Mouse (Mus musculus): Measurements from ENCODE around the gene Sp110. TPM values are rescaled to one million over a fixed set of nuclear protein-coding genes. Genes with fewer than 3 reads are reported as not detected.
"Not testable (repeated sequence)": the region's sequence is repeated elsewhere in the genome, so short reads cannot be mapped to it uniquely, and the experiment has no call there.

The Sp110 gene
- total and polyA plus RNA-seq, 2 experiments from 2014 or later = 0.68 to 1.0 TPM

DNA sequence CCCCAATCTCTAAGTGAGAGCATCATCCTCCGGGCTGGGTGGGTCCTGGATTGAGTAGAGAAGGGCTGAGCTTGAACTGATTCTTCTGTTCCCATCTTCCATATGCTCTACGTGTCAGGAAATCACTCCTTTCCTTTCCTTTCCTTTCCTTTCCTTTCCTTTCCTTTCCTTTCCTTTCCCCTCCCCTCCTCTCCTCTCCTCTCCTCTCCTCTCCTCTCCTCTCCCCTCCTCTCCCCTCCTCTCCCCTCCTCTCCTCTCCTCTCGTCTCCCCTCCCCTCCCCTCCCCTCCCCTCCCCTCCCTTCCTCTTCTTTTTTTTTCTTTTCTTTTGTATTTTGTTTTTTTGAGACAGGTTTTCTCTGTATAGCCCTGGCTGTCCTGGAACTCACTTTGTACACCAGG is 23.2 kb downstream of the Sp110 start, which contains the start of gene G530012D18Rik:
G530012D18Rik (plus strand) TSS at position 301 of the 400 bp plus-strand sequence.
- H3K4me1 ChIP-seq (ENCODE audit: insufficient read depth, low read length); H3K4me2 ChIP-seq (ENCODE audit: low read depth, low read length); H3K9me3 ChIP-seq (ENCODE audit: low read length); ATAC-seq; H3K36me3 ChIP-seq (ENCODE audit: insufficient read depth, low read length); H3K4me3 ChIP-seq (ENCODE audit: low read length); H3K9ac ChIP-seq (replicated peaks; ENCODE audit: low read length); H3K27ac ChIP-seq; H3K27me3 ChIP-seq (ENCODE audit: insufficient read depth, low read length); DNase-seq (ENCODE audit: low spot score): not testable (repeated sequence)
- WGBS = 67% methylated on average over 2 of the region's 3 CpGs

DNA sequence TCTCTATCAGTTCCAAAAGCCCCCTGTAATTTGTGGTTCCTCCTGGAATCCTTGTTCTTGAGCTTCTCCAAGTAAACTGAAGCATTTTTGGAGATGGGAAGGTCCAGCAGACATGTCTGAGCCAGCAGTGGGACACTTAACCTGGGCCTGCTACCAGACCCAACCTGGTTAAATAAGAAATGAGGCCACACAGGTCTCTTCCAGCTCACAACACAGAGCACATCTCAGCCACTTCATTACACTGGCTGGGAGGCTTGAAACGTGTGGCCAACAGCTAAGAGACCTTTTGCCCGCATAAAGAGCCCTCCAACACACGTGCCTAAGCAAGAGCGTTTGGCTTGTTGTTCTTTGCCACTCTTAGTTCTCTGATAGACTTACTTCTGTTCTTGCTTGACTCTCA is 25.1 kb downstream of the Sp110 start:
- H3K4me2 ChIP-seq (ENCODE audit: low read depth, low read length); H3K9ac ChIP-seq (replicated peaks; ENCODE audit: low read length); ATAC-seq; H3K4me3 ChIP-seq (ENCODE audit: low read length); H3K4me1 ChIP-seq (ENCODE audit: insufficient read depth, low read length); H3K27me3 ChIP-seq (ENCODE audit: insufficient read depth, low read length); H3K27ac ChIP-seq; H3K36me3 ChIP-seq (ENCODE audit: insufficient read depth, low read length); DNase-seq (ENCODE audit: low spot score); H3K9me3 ChIP-seq (ENCODE audit: low read length): not testable (repeated sequence)
- WGBS = 66% methylated on average over 4 of the region's 4 CpGs

DNA sequence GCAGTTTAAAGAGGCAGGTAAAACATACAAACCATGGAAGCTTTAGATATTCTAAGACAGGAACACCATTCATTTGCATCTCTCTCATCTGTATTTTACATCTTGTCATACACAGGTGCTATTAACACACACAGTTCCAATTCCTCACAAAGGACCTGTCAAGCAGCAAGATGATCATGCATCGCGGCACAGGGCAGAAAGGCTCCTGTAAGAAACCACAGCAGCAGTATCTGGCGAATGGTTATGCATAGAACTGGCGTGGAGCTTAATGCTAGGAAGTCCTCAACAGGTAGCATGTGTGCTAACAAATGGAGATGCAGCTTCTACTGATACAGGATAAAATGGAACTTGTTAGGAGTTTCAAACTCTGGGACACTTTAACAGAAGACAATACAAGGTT is 43.4 kb downstream of the Sp110 start:
- not testable (repeated sequence) for ATAC-seq; H3K36me3 ChIP-seq (ENCODE audit: insufficient read depth, low read length)

DNA sequence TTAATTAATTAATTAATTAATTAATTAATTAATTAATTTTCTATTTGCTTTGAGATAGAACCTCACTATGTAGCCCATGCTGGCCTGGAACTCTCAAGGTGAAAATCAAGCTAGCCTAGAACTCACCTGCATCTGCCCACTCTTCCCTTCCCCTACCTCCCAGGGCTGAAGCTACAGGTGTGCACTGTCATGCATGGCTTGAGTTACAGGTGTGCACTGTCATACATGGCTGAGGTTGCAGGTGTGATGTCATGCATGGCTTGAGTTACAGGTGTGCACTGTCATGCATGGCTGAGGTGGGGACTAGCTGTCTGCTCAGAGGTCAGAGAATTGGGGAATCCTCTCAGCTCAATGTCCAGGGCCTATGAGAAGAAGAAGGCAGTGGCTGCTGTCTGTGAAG is 52.2 kb downstream of the Sp110 start:
- H3K9ac ChIP-seq (replicated peaks; ENCODE audit: low read length); H3K27me3 ChIP-seq (ENCODE audit: insufficient read depth, low read length); H3K9me3 ChIP-seq (ENCODE audit: low read length); H3K4me2 ChIP-seq (ENCODE audit: low read depth, low read length); H3K4me1 ChIP-seq (ENCODE audit: insufficient read depth, low read length); H3K36me3 ChIP-seq (ENCODE audit: insufficient read depth, low read length); H3K4me3 ChIP-seq (ENCODE audit: low read length); H3K27ac ChIP-seq; DNase-seq (ENCODE audit: low spot score); ATAC-seq: not testable (repeated sequence)

More for the DNA sequence above, 43.4 kb downstream of the Sp110 start:
- 85% methylated on average over 4 of the region's 4 CpGs for WGBS
- not testable (repeated sequence) for H3K27me3 ChIP-seq (ENCODE audit: insufficient read depth, low read length); H3K4me2 ChIP-seq (ENCODE audit: low read depth, low read length); H3K9ac ChIP-seq (replicated peaks; ENCODE audit: low read length); H3K4me3 ChIP-seq (ENCODE audit: low read length); H3K9me3 ChIP-seq (ENCODE audit: low read length); H3K27ac ChIP-seq; H3K4me1 ChIP-seq (ENCODE audit: insufficient read depth, low read length); DNase-seq (ENCODE audit: low spot score)

DNA sequence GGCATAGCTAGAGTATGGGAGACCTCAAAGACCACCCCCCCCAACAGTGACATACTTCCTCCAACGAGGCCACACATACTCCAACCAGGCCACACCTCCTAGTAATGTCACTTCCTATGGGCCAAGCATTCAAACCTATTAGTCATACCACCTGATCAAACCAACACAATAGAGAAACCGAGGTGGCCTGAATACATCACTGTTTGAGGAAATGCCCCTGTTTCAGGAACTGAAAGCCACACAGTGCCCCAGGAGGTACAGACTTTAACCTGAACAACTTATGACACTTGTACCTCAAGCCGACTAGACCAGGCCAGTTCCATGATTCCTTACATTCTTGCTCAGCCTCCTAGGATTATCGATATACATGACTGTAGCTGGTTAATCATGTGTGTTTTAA is 54.8 kb downstream of the Sp110 start:
- H3K27me3 ChIP-seq (ENCODE audit: insufficient read depth, low read length); ATAC-seq; H3K4me1 ChIP-seq (ENCODE audit: insufficient read depth, low read length); H3K36me3 ChIP-seq (ENCODE audit: insufficient read depth, low read length); H3K4me3 ChIP-seq (ENCODE audit: low read length); DNase-seq (ENCODE audit: low spot score); H3K9ac ChIP-seq (replicated peaks; ENCODE audit: low read length); H3K9me3 ChIP-seq (ENCODE audit: low read length); H3K27ac ChIP-seq; H3K4me2 ChIP-seq (ENCODE audit: low read depth, low read length): not testable (repeated sequence)
- WGBS = 89% methylated on average over 3 of the region's 4 CpGs

DNA sequence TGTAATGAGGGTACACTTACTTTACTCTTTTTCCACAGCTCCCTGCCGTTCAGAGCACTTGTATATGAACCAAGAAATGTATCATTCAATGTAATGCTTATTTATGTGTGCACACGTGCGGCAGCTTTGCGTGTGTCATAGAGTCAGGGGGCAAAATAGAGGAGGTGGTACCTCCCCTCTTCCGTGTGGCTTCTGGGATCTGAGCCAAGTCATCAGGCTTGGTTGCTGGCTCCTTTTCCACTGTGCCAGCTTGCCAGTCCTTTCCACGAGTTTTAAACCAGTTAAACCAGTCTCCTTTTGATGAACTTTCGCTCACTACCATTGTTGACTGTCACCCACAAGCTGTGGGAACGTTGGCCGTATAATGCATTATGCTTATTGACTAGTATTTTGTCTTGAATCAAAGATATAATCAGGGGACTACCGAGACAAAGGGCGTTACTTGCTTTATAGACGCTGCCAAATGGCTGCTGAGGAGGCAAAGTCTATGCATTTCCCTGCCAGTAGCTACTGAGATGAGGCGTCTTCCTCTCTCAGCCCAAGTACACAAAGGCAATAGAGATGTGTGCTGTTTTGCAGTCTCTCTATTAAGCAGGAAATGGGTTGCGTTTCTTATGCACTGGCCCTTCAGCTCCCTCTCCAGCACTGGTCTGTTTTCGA is 70.0 kb downstream of the Sp110 start:
- H3K4me1 ChIP-seq (ENCODE audit: insufficient read depth, low read length); H3K4me2 ChIP-seq (ENCODE audit: low read depth, low read length); H3K27ac ChIP-seq; H3K9ac ChIP-seq (replicated peaks; ENCODE audit: low read length); H3K9me3 ChIP-seq (ENCODE audit: low read length); H3K4me3 ChIP-seq (ENCODE audit: low read length); H3K27me3 ChIP-seq (ENCODE audit: insufficient read depth, low read length); H3K36me3 ChIP-seq (ENCODE audit: insufficient read depth, low read length); ATAC-seq: not testable (repeated sequence)
- peak; percentile 1 for DNase-seq (ENCODE audit: low spot score)
- 69% methylated on average over 13 of the region's 15 CpGs for WGBS

Other genes with a start within 250 kb of the Sp110 start
- gene G530012D18Rik, start 23.1 kb downstream of the Sp110 start, total RNA-seq (2014; rRNA removed) = not detected in 2 replicates
- gene G530012D18Rik, start 23.1 kb downstream of the Sp110 start, polyA plus RNA-seq (2015; fragmentation: Nextera tagmentation; extraction: Ambion mirVana) = not detected in 2 replicates
- gene Sp140, start 1.6 kb upstream of the Sp110 start, total RNA-seq (2014; rRNA removed) = 4.6 TPM in 1 of 2 replicates, not detected in the other
- 0.74 and 0.91 TPM in 2 replicates for gene Sp140, start 1.6 kb upstream of the Sp110 start, polyA plus RNA-seq (2015; fragmentation: Nextera tagmentation; extraction: Ambion mirVana)
- 0.31 and 2.6 TPM in 2 replicates for gene Sp100, start 51.2 kb upstream of the Sp110 start, total RNA-seq (2014; rRNA removed)
- 0.98 and 1.3 TPM in 2 replicates for gene Sp100, start 51.2 kb upstream of the Sp110 start, polyA plus RNA-seq (2015; fragmentation: Nextera tagmentation; extraction: Ambion mirVana)
- gene A630001G21Rik, start 179.8 kb upstream of the Sp110 start, total RNA-seq (2014; rRNA removed) = not detected in 2 replicates
- 0.35 and 0.36 TPM in 2 replicates for gene A630001G21Rik, start 179.8 kb upstream of the Sp110 start, polyA plus RNA-seq (2015; fragmentation: Nextera tagmentation; extraction: Ambion mirVana)
- 141 and 153 TPM in 2 replicates for gene Cab39, start 194.6 kb upstream of the Sp110 start, total RNA-seq (2014; rRNA removed)
- 39.9 and 41.6 TPM in 2 replicates for gene Cab39, start 194.6 kb upstream of the Sp110 start, polyA plus RNA-seq (2015; fragmentation: Nextera tagmentation; extraction: Ambion mirVana)